Mouse (Mus musculus): ENCODE data around the gene Chrnd. TPM values are rescaled to one million over a fixed set of nuclear protein-coding genes. Genes with fewer than 3 reads are reported as not detected.
A peak's percentile ranks its signal among the peaks of the same experiment; 100 is the strongest.

Gene Chrnd
- polyA plus RNA-seq, 1 experiment from 2014 or later = 0.10 TPM

- 3% methylated on average over 54 of the region's 54 CpGs for WGBS
- H3K36me3 ChIP-seq = no peaks in the 10 kb centered on the region
- H3K4me2 ChIP-seq = peak overlapping the region; percentile 97
- H3K27ac ChIP-seq = no peak overlapping the region
- peak overlapping the region; percentile 54 for H3K4me3 ChIP-seq (replicated peaks)
- peaks cover 16% of the 10 kb centered on the region for H3K4me1 ChIP-seq
- peak overlapping the region; percentile 44 for H3K9ac ChIP-seq
- H3K9me3 ChIP-seq = no peaks in the 10 kb centered on the region
- H3K27me3 ChIP-seq (replicated peaks) = peaks cover 48% of the 10 kb centered on the region
- peak; percentile 48; the same call in 1 of the 2 replicates for ATAC-seq (ENCODE audit: insufficient read depth, low FRiP score, low read depth)
Observed at GRCm38 (mm10) chr1:87186261-87187036, 4.0 kb upstream of the Chrnd start.

GRCm38 (mm10) chr1:87187037-87187355 is 3.4 kb upstream of the Chrnd start:
- H3K4me3 ChIP-seq (replicated peaks) = peak overlapping the region; percentile 54
- no peaks in the 10 kb centered on the region for H3K9me3 ChIP-seq
- WGBS = 0% methylated on average over 15 of the region's 15 CpGs
- H3K36me3 ChIP-seq = no peaks in the 10 kb centered on the region
- no peak overlapping the region for H3K27ac ChIP-seq
- peaks cover 48% of the 10 kb centered on the region for H3K27me3 ChIP-seq (replicated peaks)
- peaks cover 16% of the 10 kb centered on the region for H3K4me1 ChIP-seq
- peak; percentile 1; the same call in 1 of the 2 replicates for ATAC-seq (ENCODE audit: insufficient read depth, low FRiP score, low read depth)
- H3K9ac ChIP-seq = peak overlapping the region; percentile 44
- peak overlapping the region; percentile 97 for H3K4me2 ChIP-seq

- 85% methylated on average over 9 of the region's 9 CpGs for WGBS
- Histone ChIP-seq H3K36me3 (no peaks in the 10 kb centered on the region), H3K9me3 (no peaks in the 10 kb centered on the region), H3K4me1 (no peaks in the 10 kb centered on the region), H3K9ac (no peak overlapping the region), H3K27ac (no peak overlapping the region), H3K27me3 (replicated peaks) (no peaks in the 10 kb centered on the region), H3K4me2 (no peak overlapping the region), H3K4me3 (replicated peaks) (no peak overlapping the region)
- ATAC-seq (ENCODE audit: insufficient read depth, low FRiP score, low read depth) = no peak
Observed at GRCm38 (mm10) chr1:87197296-87197695, 6.9 kb downstream of the Chrnd start.

- no peak for ATAC-seq (ENCODE audit: insufficient read depth, low FRiP score, low read depth)
- Histone ChIP-seq H3K4me2 (no peak overlapping the region), H3K4me1 (no peaks in the 10 kb centered on the region), H3K9me3 (no peaks in the 10 kb centered on the region), H3K4me3 (replicated peaks) (no peak overlapping the region), H3K27ac (no peak overlapping the region), H3K9ac (no peak overlapping the region), H3K27me3 (replicated peaks) (no peaks in the 10 kb centered on the region), H3K36me3 (no peaks in the 10 kb centered on the region)
- WGBS = 68% methylated on average over 12 of the region's 12 CpGs
Observed at GRCm38 (mm10) chr1:87198119-87199065, 8.0 kb downstream of the Chrnd start.

- WGBS = 56% methylated on average over 2 of the region's 2 CpGs
Observed at GRCm38 (mm10) chr1:87200811-87201210, 10.4 kb downstream of the Chrnd start.

GRCm38 (mm10) chr1:87201848-87202247 is 11.4 kb downstream of the Chrnd start:
- Histone ChIP-seq H3K36me3 (no peaks in the 10 kb centered on the region), H3K4me3 (replicated peaks) (no peak overlapping the region), H3K4me1 (no peaks in the 10 kb centered on the region), H3K4me2 (no peak overlapping the region), H3K9me3 (no peaks in the 10 kb centered on the region), H3K27me3 (replicated peaks) (0 out of 2 replicates have a peak, but pooled peaks cover 7% of the 10 kb centered on the region), H3K9ac (no peak overlapping the region), H3K27ac (no peak overlapping the region)
- 61% methylated on average over 1 of the region's 1 CpGs for WGBS
- no peak for ATAC-seq (ENCODE audit: insufficient read depth, low FRiP score, low read depth)

More at GRCm38 (mm10) chr1:87200811-87201210, 10.4 kb downstream of the Chrnd start:
- Histone ChIP-seq H3K4me2 (no peak overlapping the region), H3K9ac (no peak overlapping the region), H3K9me3 (no peaks in the 10 kb centered on the region), H3K27ac (no peak overlapping the region), H3K36me3 (no peaks in the 10 kb centered on the region), H3K27me3 (replicated peaks) (0 out of 2 replicates have a peak, but pooled peaks cover 1% of the 10 kb centered on the region), H3K4me3 (replicated peaks) (no peak overlapping the region), H3K4me1 (no peaks in the 10 kb centered on the region)
- ATAC-seq (ENCODE audit: insufficient read depth, low FRiP score, low read depth) = no peak

GRCm38 (mm10) chr1:87203779-87204178 is 13.4 kb downstream of the Chrnd start:
- Histone ChIP-seq H3K36me3 (no peaks in the 10 kb centered on the region), H3K4me3 (replicated peaks) (no peak overlapping the region), H3K27ac (no peak overlapping the region), H3K4me1 (no peaks in the 10 kb centered on the region), H3K9me3 (no peaks in the 10 kb centered on the region), H3K27me3 (replicated peaks) (peaks cover 17% of the 10 kb centered on the region; the same call in 1 of the 2 replicates), H3K9ac (no peak overlapping the region), H3K4me2 (no peak overlapping the region)
- ATAC-seq (ENCODE audit: insufficient read depth, low FRiP score, low read depth) = no peak
- 77% methylated on average over 5 of the region's 5 CpGs for WGBS

GRCm38 (mm10) chr1:87204465-87204864 is 14.1 kb downstream of the Chrnd start, which contains the start of gene Chrng:
Gene Chrng, plus strand, starts transcription at chr1:87204657.
- Histone ChIP-seq H3K4me3 (replicated peaks) (no peak within 1 kb of the TSS), H3K27me3 (replicated peaks) (peaks cover 17% of the 10 kb centered on the region; the same call in 1 of the 2 replicates), H3K36me3 (no peaks in the 10 kb centered on the region), H3K4me1 (no peaks in the 10 kb centered on the region), H3K9ac (no peak within 1 kb of the TSS), H3K9me3 (no peaks in the 10 kb centered on the region), H3K27ac (no peak within 1 kb of the TSS), H3K4me2 (no peak within 1 kb of the TSS)
- no peak for ATAC-seq (ENCODE audit: insufficient read depth, low FRiP score, low read depth)
- 86% methylated on average over 7 of the region's 7 CpGs for WGBS

GRCm38 (mm10) chr1:87205038-87205437 is 14.6 kb downstream of the Chrnd start:
- Histone ChIP-seq H3K27ac (no peak overlapping the region), H3K4me2 (no peak overlapping the region), H3K27me3 (replicated peaks) (peaks cover 17% of the 10 kb centered on the region; the same call in 1 of the 2 replicates), H3K9ac (no peak overlapping the region), H3K9me3 (no peaks in the 10 kb centered on the region), H3K4me3 (replicated peaks) (no peak overlapping the region), H3K4me1 (no peaks in the 10 kb centered on the region), H3K36me3 (no peaks in the 10 kb centered on the region)
- WGBS = 52% methylated on average over 6 of the region's 6 CpGs
- ATAC-seq (ENCODE audit: insufficient read depth, low FRiP score, low read depth) = no peak

GRCm38 (mm10) chr1:87205502-87205901 is 15.1 kb downstream of the Chrnd start:
- no peaks in the 10 kb centered on the region for H3K9me3 ChIP-seq
- no peak overlapping the region for H3K27ac ChIP-seq
- no peak for ATAC-seq (ENCODE audit: insufficient read depth, low FRiP score, low read depth)
- no peak overlapping the region for H3K4me2 ChIP-seq
- WGBS = 33% methylated on average over 3 of the region's 3 CpGs
- H3K27me3 ChIP-seq (replicated peaks) = peaks cover 17% of the 10 kb centered on the region; the same call in 1 of the 2 replicates
- no peaks in the 10 kb centered on the region for H3K4me1 ChIP-seq
- no peak overlapping the region for H3K4me3 ChIP-seq (replicated peaks)
- no peak overlapping the region for H3K9ac ChIP-seq
- H3K36me3 ChIP-seq = no peaks in the 10 kb centered on the region

- Histone ChIP-seq H3K36me3 (no peaks in the 10 kb centered on the region), H3K4me3 (replicated peaks) (no peak overlapping the region), H3K9me3 (no peaks in the 10 kb centered on the region), H3K9ac (no peak overlapping the region), H3K27ac (no peak overlapping the region), H3K4me1 (no peaks in the 10 kb centered on the region), H3K4me2 (no peak overlapping the region), H3K27me3 (replicated peaks) (peaks cover 17% of the 10 kb centered on the region; the same call in 1 of the 2 replicates)
- 17% methylated on average over 17 of the region's 17 CpGs for WGBS
- ATAC-seq (ENCODE audit: insufficient read depth, low FRiP score, low read depth) = no peak
Observed at GRCm38 (mm10) chr1:87206339-87206738, 15.9 kb downstream of the Chrnd start.

GRCm38 (mm10) chr1:87211431-87211830 is 21.0 kb downstream of the Chrnd start:
- ATAC-seq (ENCODE audit: insufficient read depth, low FRiP score, low read depth) = no peak
- no peaks in the 10 kb centered on the region for H3K36me3 ChIP-seq
- H3K4me3 ChIP-seq (replicated peaks) = no peak overlapping the region
- H3K27ac ChIP-seq = no peak overlapping the region
- no peaks in the 10 kb centered on the region for H3K9me3 ChIP-seq
- no peak overlapping the region for H3K9ac ChIP-seq
- H3K4me1 ChIP-seq = peaks cover 17% of the 10 kb centered on the region
- H3K27me3 ChIP-seq (replicated peaks) = peaks cover 14% of the 10 kb centered on the region; the same call in 1 of the 2 replicates
- WGBS = 83% methylated on average over 4 of the region's 4 CpGs
- H3K4me2 ChIP-seq = no peak overlapping the region

All from stomach, embryonic 15.5 days (tissue).